Mouse (Mus musculus) kidney, embryonic 15.5 days (tissue): ENCODE measurements at regions not wholly inside any gene's neighbourhood (a gene's known extent, or its start where the extent isn't known, plus 50 kb on each side); places are given as distances from the start of the nearest gene placed in this dataset.

ENCODE experiments used
- ATAC-seq: fragments of 200-750 bp; cut with Nextera tagmentation; replicated peaks from 2 replicates; pipeline ENCODE4 v1.8.0; 2017; ENCODE audit warnings: moderate TSS enrichment; ENCODE audit not compliant: low FRiP score
- H3K27ac ChIP-seq: fragments of 300-500 bp; sonication (generic); 2 replicates; pipeline ENCODE4 v1.5.1; 2015; ENCODE audit warnings: mild to moderate bottlenecking, inconsistent platforms
- H3K27me3 ChIP-seq: fragments of 300-500 bp; sonication (generic); 2 replicates; pipeline ENCODE4 v1.6.1; 2015; ENCODE audit warnings: inconsistent platforms
- H3K36me3 ChIP-seq: fragments of 300-500 bp; sonication (generic); 2 replicates; pipeline ENCODE4 v1.6.1; 2015; ENCODE audit warnings: inconsistent platforms
- H3K4me1 ChIP-seq: fragments of 300-500 bp; sonication (generic); 2 replicates; pipeline ENCODE4 v1.6.1; 2015; ENCODE audit warnings: inconsistent platforms
- H3K4me2 ChIP-seq: fragments of 300-500 bp; sonication (generic); 2 replicates; pipeline ENCODE4 v1.6.1; 2015; ENCODE audit warnings: moderate library complexity, mild to moderate bottlenecking, inconsistent platforms
- H3K4me3 ChIP-seq: fragments of 300-500 bp; sonication (generic); replicated peaks from 2 replicates; pipeline ENCODE4 v1.5.1; 2015; ENCODE audit warnings: mild to moderate bottlenecking, inconsistent platforms
- H3K9ac ChIP-seq: fragments of 300-500 bp; sonication (generic); 2 replicates; pipeline ENCODE4 v1.6.1; 2015; ENCODE audit warnings: mild to moderate bottlenecking, inconsistent platforms
- H3K9me3 ChIP-seq: fragments of 300-500 bp; sonication (generic); replicated peaks from 2 replicates; pipeline ENCODE4 v1.6.1; 2016; ENCODE audit warnings: inconsistent platforms
- WGBS: fragments of 180-500 bp; shearing (Covaris S2); methylation state at CpG from one replicate; pipeline ENCODE4 v1.1.7; 2015; ENCODE audit warnings: mixed read lengths; 5-methylcytosine and 5-hydroxymethylcytosine counted together

DNA sequence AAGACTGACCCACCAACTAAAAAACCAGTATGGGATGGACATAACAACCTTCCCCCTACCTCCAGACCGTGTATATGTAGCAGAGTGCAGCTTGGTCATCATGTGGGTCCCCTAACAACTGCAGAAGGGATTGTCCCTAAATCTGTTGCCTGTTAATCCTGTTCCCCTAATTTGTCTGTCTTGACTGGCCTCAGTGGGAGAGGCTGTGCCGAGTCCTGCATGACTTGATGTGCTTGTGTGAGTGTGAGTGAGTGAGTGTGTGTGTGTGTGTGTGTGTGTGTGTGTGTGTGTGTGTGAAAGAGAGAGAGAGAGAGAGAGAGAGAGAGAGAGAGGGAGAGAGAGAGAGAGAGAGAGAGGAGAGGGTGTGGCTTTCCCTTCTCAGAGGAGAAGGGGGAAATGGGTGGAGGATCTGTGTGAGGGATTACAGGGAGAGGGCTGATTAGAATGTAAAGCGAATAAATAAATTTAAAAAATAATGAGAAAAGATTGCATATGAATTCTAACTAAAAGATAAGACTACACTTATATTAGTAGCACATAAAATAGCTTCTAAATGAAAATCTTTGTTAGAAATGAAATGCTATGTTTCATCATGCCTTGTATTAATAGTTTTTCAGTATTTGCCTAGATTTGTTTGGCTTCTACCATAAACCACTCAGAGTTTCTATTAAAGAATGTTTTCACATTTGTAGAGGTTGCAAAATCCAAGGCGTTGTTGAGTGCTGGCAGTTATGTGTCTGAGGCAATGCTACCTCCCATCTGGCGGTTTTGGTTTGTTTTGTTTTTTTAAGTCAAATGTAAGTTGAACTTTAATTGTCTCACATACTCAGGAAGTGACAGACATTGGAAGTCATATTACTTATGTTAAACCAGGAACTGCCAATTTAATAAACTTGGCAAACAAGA lies 740.9 kb downstream of the Abca13 start:
- no peak for ATAC-seq
- no peak overlapping the region for H3K9ac ChIP-seq
- no peak overlapping the region for H3K4me3 ChIP-seq
- WGBS = 72% methylated on average over 5 of the region's 5 CpGs
- H3K27me3 ChIP-seq = no peaks in the 10 kb centered on the region
- H3K36me3 ChIP-seq = no peaks in the 10 kb centered on the region
- no peaks in the 10 kb centered on the region for H3K9me3 ChIP-seq
- no peaks in the 10 kb centered on the region for H3K4me1 ChIP-seq
- no peak overlapping the region for H3K27ac ChIP-seq
- no peak overlapping the region for H3K4me2 ChIP-seq

DNA sequence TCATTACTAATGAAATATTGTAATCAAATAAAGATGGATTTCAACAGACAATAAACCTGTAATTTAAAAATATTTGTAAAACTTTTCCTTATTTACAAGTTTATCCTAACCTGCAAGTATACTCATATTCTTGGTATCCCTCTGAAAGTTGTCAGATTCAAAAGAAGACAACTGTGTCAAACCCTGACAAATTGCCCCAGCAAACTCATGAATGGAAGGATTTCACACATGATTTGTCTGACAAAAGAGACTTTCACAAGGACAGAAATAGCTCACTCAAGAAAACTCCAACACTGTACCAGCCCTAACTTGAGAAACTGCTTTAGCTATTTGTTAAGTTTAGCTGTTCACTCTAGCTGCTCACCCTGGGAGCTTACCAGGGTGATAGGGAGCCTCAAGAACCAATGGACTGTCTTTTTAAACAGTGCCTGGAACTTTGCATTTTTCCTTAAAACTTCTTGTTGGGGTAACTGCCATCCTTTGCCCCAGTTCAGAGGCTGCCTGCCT lies 771.0 kb downstream of the Abca13 start:
- Histone ChIP-seq H3K9me3 (no peaks in the 10 kb centered on the region), H3K9ac (no peak overlapping the region), H3K4me1 (no peaks in the 10 kb centered on the region), H3K4me2 (no peak overlapping the region), H3K36me3 (no peaks in the 10 kb centered on the region), H3K27ac (no peak overlapping the region), H3K4me3 (no peak overlapping the region), H3K27me3 (no peaks in the 10 kb centered on the region)
- ATAC-seq = no peak

DNA sequence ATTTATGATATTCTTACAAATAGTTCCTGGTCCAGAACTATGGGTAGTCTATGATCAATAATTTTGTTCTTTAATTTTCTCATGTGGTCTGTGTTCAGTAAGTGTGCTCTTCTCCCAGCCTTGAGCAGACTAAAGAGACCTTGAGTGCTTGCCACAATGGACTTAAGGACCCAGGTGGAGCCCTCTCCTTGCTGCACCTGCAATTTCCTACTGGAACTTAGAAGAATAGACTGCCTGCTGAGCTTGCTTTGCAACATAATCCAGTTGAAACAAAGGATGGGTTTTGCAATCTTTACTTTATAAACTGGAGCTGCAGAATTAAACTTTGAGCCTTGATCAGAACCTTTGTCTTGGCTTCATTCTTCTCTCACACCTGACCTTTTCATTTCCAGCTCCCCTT lies 791.2 kb downstream of the Abca13 start:
- H3K36me3 ChIP-seq = no peaks in the 10 kb centered on the region
- no peaks in the 10 kb centered on the region for H3K9me3 ChIP-seq
- no peaks in the 10 kb centered on the region for H3K27me3 ChIP-seq
- H3K9ac ChIP-seq = no peak overlapping the region
- no peak overlapping the region for H3K4me3 ChIP-seq
- H3K4me1 ChIP-seq = no peaks in the 10 kb centered on the region
- ATAC-seq = no peak
- no peak overlapping the region for H3K4me2 ChIP-seq
- no peak overlapping the region for H3K27ac ChIP-seq

DNA sequence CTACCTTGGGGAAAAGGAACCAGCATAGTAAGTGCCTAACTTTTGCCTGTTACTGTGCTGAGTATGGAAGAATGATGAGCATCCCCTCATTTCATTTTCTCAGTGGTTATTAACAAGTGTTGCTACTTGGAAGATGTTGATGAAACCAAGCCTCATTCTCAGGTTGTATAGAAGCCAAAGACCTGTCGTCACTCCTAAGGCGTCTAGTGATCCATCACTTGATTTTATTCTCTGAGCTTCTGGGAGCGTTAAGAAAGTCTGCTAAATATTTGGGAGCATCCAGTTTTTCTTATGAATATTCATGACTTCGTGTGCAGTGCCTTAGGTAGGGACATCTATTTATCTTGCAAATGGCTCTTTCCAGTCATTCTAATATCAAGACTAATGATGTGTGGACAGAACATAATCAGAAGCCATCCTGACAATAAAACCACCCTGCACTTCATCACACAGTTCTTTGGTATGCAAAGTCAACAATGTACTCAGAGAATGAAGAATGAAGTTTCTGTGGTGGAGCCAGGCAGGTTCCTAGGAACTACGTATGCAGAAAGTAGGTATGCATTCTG lies 802.9 kb downstream of the Abca13 start:
- no peak overlapping the region for H3K4me3 ChIP-seq

DNA sequence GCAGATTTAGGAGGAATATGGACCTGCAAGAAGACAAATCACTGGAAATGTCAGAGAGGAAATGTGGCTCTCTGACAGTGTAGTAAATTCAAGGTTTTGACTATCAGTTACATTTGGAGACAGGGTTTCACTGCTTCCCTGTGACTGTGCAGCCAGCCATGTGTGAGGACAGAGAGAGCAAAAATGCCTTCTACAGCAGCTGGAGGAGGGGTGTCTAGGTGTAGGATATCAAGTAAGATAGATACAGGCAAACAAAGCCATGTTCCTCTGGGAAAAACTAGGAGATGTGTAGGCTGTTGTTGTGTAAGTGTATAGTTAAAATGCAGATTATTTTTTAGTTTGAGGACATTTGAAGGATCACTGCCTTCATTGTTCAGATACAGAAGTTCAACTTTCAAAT lies 803.6 kb downstream of the Abca13 start:
- H3K27ac ChIP-seq = no peak overlapping the region
- no peaks in the 10 kb centered on the region for H3K27me3 ChIP-seq
- no peak overlapping the region for H3K4me2 ChIP-seq
- H3K36me3 ChIP-seq = no peaks in the 10 kb centered on the region
- H3K4me3 ChIP-seq = no peak overlapping the region
- H3K4me1 ChIP-seq = no peaks in the 10 kb centered on the region
- H3K9me3 ChIP-seq = no peaks in the 10 kb centered on the region
- H3K9ac ChIP-seq = no peak overlapping the region
- ATAC-seq = peak; percentile 90

More for the DNA sequence above, 802.9 kb downstream of the Abca13 start:
- H3K27me3 ChIP-seq = no peaks in the 10 kb centered on the region
- no peak overlapping the region for H3K9ac ChIP-seq
- no peak for ATAC-seq
- H3K4me2 ChIP-seq = no peak overlapping the region
- WGBS = 38% methylated on average over 5 of the region's 5 CpGs
- H3K4me1 ChIP-seq = no peaks in the 10 kb centered on the region
- no peak overlapping the region for H3K27ac ChIP-seq
- H3K9me3 ChIP-seq = no peaks in the 10 kb centered on the region
- H3K36me3 ChIP-seq = no peaks in the 10 kb centered on the region

DNA sequence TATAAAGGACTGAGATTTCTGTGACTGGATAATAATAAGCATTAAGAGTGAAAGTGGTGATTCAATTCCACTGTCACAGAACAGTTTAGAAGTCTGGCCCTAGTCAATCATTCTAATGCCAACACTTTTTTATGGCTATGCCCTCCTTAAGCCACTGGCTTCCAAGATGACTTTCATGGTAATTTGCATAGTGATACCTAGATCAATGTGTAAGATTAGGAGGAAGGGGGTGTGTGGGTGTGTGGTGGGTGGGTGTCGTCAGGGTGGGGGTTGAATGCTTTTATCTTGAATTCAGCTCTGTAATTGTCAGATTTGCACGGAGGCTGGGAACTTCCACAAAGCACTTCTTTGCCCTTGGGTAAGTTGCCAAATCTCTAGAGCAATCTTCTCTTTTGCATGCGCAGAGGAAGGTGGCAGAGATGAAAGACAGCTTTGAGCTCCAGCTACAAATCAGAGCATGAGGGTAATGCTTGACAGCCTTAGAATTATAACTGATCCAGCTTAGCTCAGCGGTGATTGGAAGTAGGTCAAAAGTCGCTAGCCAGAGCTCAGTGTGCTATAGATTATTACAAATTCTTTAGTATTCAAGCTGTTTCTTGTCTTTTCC lies 805.9 kb downstream of the Abca13 start:
- 52% methylated on average over 5 of the region's 5 CpGs for WGBS
- Histone ChIP-seq H3K27ac (no peak overlapping the region), H3K4me2 (no peak overlapping the region), H3K4me3 (no peak overlapping the region), H3K4me1 (no peaks in the 10 kb centered on the region), H3K27me3 (no peaks in the 10 kb centered on the region), H3K9me3 (no peaks in the 10 kb centered on the region), H3K9ac (no peak overlapping the region), H3K36me3 (no peaks in the 10 kb centered on the region)
- ATAC-seq = no peak

DNA sequence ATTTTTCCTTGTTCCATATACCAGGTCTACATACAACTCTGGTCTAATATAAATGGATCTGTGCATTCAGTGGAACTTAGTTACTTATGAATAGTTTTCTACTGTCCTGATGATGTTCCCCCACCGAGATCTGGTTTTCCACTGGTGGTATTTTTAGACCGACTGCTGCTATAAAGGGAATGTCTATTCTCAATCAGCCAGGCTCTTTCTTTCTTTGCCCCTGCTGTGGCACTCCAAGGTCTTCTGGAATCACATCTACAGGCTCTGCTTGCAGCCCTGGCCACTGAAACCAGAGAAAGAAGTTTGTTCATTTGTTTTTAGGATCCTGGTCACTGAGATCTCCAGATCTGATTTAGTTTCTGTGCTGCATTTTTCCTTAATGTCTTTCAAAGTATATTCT lies 810.4 kb downstream of the Abca13 start:
- H3K27ac ChIP-seq = no peak overlapping the region
- H3K4me2 ChIP-seq = no peak overlapping the region
- H3K36me3 ChIP-seq = no peaks in the 10 kb centered on the region
- no peaks in the 10 kb centered on the region for H3K4me1 ChIP-seq
- no peaks in the 10 kb centered on the region for H3K9me3 ChIP-seq
- no peak overlapping the region for H3K4me3 ChIP-seq
- no peaks in the 10 kb centered on the region for H3K27me3 ChIP-seq
- 76% methylated on average over 2 of the region's 2 CpGs for WGBS
- no peak overlapping the region for H3K9ac ChIP-seq
- ATAC-seq = no peak

DNA sequence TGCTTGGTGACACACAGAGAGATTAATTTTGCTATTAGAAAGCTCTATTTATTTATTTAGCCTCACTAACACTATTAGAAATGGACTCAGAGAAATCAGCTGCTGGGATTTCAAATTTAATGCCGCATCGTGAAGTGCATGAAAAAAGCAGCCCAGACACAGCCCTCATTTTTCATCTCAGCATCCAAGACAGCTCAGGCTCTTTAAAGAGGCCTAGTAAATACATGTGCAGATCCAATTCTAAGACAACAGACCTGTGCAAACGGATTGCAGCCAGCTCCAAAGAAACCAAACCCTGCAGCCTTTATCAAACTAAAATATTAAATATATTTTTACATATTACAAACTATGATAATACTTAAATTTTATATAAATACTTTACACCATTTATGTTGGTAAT lies 815.1 kb downstream of the Abca13 start:
- H3K27ac ChIP-seq = no peak overlapping the region
- no peak overlapping the region for H3K4me2 ChIP-seq
- no peaks in the 10 kb centered on the region for H3K9me3 ChIP-seq
- WGBS = 59% methylated on average over 3 of the region's 3 CpGs
- no peaks in the 10 kb centered on the region for H3K27me3 ChIP-seq
- H3K4me3 ChIP-seq = no peak overlapping the region
- no peaks in the 10 kb centered on the region for H3K4me1 ChIP-seq
- no peak overlapping the region for H3K9ac ChIP-seq
- H3K36me3 ChIP-seq = no peaks in the 10 kb centered on the region
- ATAC-seq = no peak

DNA sequence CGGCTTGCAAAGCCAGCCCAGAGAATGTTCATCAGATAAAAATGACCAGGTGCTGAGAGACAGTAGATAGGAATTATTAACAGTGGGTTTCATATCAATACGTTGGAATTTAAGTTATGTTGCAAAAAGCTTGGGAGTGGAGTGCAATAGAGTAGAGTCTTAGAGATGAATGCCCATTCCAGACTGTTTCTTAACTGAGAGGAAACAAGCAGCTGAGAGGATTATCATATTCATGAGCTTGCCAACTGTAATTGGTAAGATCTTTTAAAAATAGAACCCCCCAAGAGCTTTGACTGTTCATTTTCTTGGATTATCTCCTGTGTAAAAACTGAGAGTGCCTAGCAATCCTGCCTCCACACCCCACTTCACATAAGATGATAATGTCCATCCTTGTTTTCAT lies 854.9 kb downstream of the Abca13 start:
- no peak overlapping the region for H3K27ac ChIP-seq
- H3K4me1 ChIP-seq = no peaks in the 10 kb centered on the region
- H3K9me3 ChIP-seq = no peaks in the 10 kb centered on the region
- H3K9ac ChIP-seq = no peak overlapping the region
- H3K27me3 ChIP-seq = no peaks in the 10 kb centered on the region
- H3K4me3 ChIP-seq = no peak overlapping the region
- no peak for ATAC-seq
- WGBS = 58% methylated on average over 2 of the region's 2 CpGs
- no peak overlapping the region for H3K4me2 ChIP-seq
- H3K36me3 ChIP-seq = no peaks in the 10 kb centered on the region

DNA sequence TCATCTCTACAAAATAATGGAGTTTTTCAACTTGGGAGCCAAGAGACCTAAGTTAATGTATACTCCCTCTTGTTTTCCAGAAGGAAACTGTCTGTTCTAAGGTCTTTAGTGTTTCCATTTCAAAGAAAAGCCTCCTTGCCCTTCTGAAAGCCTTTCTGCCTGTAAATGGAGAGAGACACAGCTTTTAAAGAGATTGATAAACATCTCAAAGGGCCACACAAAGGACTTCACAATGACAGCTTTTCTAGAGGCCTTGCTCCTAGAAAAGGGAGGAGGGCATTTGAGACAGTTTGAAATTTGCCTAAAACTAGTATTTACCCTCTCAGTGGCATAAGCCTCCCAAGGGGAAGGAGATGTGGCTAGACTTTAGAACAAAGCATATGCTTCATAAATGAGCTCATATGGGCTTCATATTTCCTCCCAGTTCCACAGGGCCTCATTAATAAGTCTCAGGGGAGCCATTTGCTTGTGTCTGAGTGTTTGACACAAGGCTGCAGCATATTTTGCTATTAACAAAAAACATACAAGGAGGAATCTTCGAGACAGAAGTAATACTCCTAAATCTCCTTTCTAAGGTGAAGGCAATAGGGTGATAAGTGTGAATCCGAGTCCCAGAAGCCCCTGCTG lies 860.0 kb downstream of the Abca13 start:
- WGBS = 60% methylated on average over 2 of the region's 2 CpGs
- H3K4me2 ChIP-seq = no peak overlapping the region
- H3K27ac ChIP-seq = no peak overlapping the region

DNA sequence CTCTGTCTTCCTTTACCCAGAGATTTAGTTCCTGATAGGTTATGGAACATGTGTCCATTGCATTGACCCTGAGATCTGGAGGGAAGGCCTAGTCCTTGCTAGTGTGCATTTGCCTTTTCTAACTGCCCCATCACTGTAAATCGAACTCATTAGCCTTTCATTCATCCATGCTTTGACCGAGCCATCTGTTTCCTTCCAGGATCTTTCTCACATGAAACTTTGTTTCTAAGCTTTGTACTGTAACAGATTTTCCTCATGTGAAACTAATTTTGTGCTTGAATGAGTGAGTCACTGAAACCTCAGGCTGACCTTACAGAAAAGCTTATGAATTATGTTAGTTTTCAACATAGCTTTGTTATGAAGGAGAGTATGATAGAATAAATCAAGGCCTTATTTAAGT lies 880.1 kb downstream of the Abca13 start:
- no peaks in the 10 kb centered on the region for H3K4me1 ChIP-seq
- H3K36me3 ChIP-seq = no peaks in the 10 kb centered on the region
- H3K4me2 ChIP-seq = no peak overlapping the region
- no peak for ATAC-seq
- no peak overlapping the region for H3K27ac ChIP-seq
- 63% methylated on average over 2 of the region's 2 CpGs for WGBS
- no peak overlapping the region for H3K9ac ChIP-seq
- H3K4me3 ChIP-seq = no peak overlapping the region
- no peaks in the 10 kb centered on the region for H3K27me3 ChIP-seq
- H3K9me3 ChIP-seq = no peaks in the 10 kb centered on the region

More for the DNA sequence above, 860.0 kb downstream of the Abca13 start:
- Histone ChIP-seq H3K9me3 (no peaks in the 10 kb centered on the region), H3K9ac (no peak overlapping the region), H3K4me3 (no peak overlapping the region), H3K36me3 (no peaks in the 10 kb centered on the region), H3K4me1 (no peaks in the 10 kb centered on the region), H3K27me3 (no peaks in the 10 kb centered on the region)
- ATAC-seq = no peak

DNA sequence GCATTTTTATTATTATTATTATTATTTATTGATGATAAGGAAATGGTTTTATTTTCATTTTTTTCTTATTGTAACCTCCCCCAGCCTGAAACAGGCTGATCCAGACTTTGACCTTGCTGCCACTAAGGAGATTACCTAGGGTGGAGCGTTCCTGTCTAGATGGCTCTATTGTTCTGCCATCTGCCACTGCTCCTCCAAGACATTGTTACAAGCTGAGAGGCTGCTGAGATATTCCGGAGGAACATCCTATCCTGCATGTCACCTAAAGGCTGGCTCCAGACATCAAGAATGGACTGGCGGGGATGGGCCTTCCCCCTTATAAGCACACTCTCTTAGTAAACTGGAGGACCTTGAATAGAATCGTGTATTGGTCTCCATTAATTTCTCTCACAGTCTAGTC lies 896.2 kb downstream of the Abca13 start:
- H3K36me3 ChIP-seq = no peaks in the 10 kb centered on the region
- no peak for ATAC-seq
- H3K9ac ChIP-seq = no peak overlapping the region
- H3K4me3 ChIP-seq = no peak overlapping the region
- H3K4me1 ChIP-seq = no peaks in the 10 kb centered on the region
- H3K4me2 ChIP-seq = no peak overlapping the region
- no peaks in the 10 kb centered on the region for H3K27me3 ChIP-seq
- no peak overlapping the region for H3K27ac ChIP-seq
- WGBS = 91% methylated on average over 4 of the region's 4 CpGs
- no peaks in the 10 kb centered on the region for H3K9me3 ChIP-seq
